Mouse (Mus musculus) layer of hippocampus, adult 11-12 months (tissue): ENCODE results near the gene Bcl6b.
A peak's percentile ranks its signal among the peaks of the same experiment; 100 is the strongest.

Source experiments
- DNase-seq: peaks from one replicate; pipeline ENCODE4 v3.0.0; 2022; ENCODE audit warnings: low spot score

The Bcl6b gene

GRCm38 (mm10) chr11:70212423-70212822 lies 17.2 kb downstream of the Bcl6b start, which contains the start of gene Slc16a11:
TSS of gene Slc16a11 (plus strand) at chr11:70212752.
- peak; percentile 5 for DNase-seq

GRCm38 (mm10) chr11:70211972-70212371 lies 17.6 kb downstream of the Bcl6b start:
- no peak for DNase-seq

- no peak for DNase-seq
Measured at GRCm38 (mm10) chr11:70210681-70211080, 18.9 kb downstream of the Bcl6b start.

GRCm38 (mm10) chr11:70208778-70209388 lies 20.7 kb downstream of the Bcl6b start:
- DNase-seq = no peak

GRCm38 (mm10) chr11:70207283-70207682 lies 22.3 kb downstream of the Bcl6b start:
- DNase-seq = no peak

GRCm38 (mm10) chr11:70206801-70207200 lies 22.8 kb downstream of the Bcl6b start:
- DNase-seq = no peak

GRCm38 (mm10) chr11:70201691-70202090 lies 27.9 kb downstream of the Bcl6b start:
- peak; percentile 78 for DNase-seq

- DNase-seq = no peak
Measured at GRCm38 (mm10) chr11:70200036-70200608, 29.5 kb downstream of the Bcl6b start.

GRCm38 (mm10) chr11:70199107-70199506 lies 30.5 kb downstream of the Bcl6b start:
- DNase-seq = no peak

GRCm38 (mm10) chr11:70198332-70198731 lies 31.3 kb downstream of the Bcl6b start:
- no peak for DNase-seq

- no peak for DNase-seq
Measured at GRCm38 (mm10) chr11:70193354-70194285, 36.0 kb downstream of the Bcl6b start.

GRCm38 (mm10) chr11:70192157-70192556 lies 37.4 kb downstream of the Bcl6b start:
- no peak for DNase-seq

GRCm38 (mm10) chr11:70191188-70191587 lies 38.4 kb downstream of the Bcl6b start:
- DNase-seq = no peak

- no peak for DNase-seq
Measured at GRCm38 (mm10) chr11:70189319-70190134, 40.1 kb downstream of the Bcl6b start.

GRCm38 (mm10) chr11:70185120-70185519 lies 44.5 kb downstream of the Bcl6b start:
- no peak for DNase-seq

- no peak for DNase-seq
Measured at GRCm38 (mm10) chr11:70180496-70180895, 49.1 kb downstream of the Bcl6b start.

GRCm38 (mm10) chr11:70179401-70179800 lies 50.2 kb downstream of the Bcl6b start:
- peak; percentile 13 for DNase-seq

- no peak for DNase-seq
Measured at GRCm38 (mm10) chr11:70178756-70179155, 50.8 kb downstream of the Bcl6b start.

GRCm38 (mm10) chr11:70178311-70178710 lies 51.3 kb downstream of the Bcl6b start:
- DNase-seq = no peak

GRCm38 (mm10) chr11:70177647-70178046 lies 52.0 kb downstream of the Bcl6b start:
- no peak for DNase-seq

GRCm38 (mm10) chr11:70174491-70174890 lies 55.1 kb downstream of the Bcl6b start:
- DNase-seq = no peak
